Mouse (Mus musculus): Measurements from ENCODE around the gene Elf2. TPM values are rescaled to one million over a fixed set of nuclear protein-coding genes. Genes with fewer than 3 reads are reported as not detected.

The Elf2 gene
- polyA plus RNA-seq, 1 experiment from 2014 or later = 35.0 TPM

DNA sequence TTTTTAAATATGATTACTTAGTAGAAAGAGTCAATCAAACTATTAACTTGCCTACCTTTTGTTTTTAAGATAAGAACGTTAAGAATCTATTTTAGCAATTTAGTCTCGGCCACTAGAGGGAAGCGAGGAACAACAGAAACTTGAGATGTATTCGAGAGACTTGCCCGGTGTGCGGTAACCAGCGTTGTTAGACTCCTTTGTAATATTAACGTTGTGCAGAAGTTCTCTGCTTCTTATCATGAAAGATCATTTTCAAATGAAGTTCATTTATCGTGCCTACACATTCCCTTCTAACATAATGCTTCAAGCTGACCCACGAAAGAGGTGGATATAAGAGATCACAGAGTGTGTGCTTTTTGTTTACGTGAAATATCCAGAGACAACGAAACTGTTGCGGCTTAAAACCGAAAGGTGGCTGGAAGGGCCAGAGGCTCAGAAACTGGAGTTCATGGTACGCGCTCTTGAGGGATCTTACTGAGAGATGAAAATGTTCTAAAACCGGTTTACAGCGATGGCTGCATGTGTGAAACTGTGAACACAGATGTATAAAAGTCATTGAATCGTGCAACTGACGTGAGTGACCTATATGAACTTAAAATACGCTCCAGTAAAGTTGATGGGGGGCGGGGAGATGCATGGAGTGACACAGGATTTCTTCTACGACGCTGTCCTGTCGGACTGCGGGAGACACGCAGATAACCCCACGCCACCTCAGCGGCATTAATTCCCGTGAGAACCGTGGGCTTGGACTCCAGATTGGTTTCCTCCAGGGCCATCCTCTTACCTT, 37.6 kb upstream of the Elf2 start:
- H3K36me3 ChIP-seq (replicated peaks; ENCODE audit: control insufficient read depth, insufficient read depth) = no peaks in the 10 kb centered on the region
- ATAC-seq (ENCODE audit: low FRiP score) (no peak), DNase-seq (ENCODE audit: low spot score) (peak; percentile 69)
- H3K4me2 ChIP-seq (replicated peaks) = peak overlapping the region; percentile 37
- 0 out of 2 replicates have a peak overlapping the region, but pooled peaks have one; percentile 5 for H3K4me3 ChIP-seq (replicated peaks; ENCODE audit: low read length)
- H3K27me3 ChIP-seq (ENCODE audit: control insufficient read depth, insufficient read depth, low read length) = no peaks in the 10 kb centered on the region
- no peak overlapping the region for H3K27ac ChIP-seq
- WGBS = 52% methylated on average over 31 of the region's 31 CpGs
- H3K4me1 ChIP-seq (replicated peaks; ENCODE audit: control insufficient read depth, insufficient read depth, low read length) = no peaks in the 10 kb centered on the region
- no peaks in the 10 kb centered on the region for H3K9me3 ChIP-seq (ENCODE audit: control insufficient read depth, low read length)
- H3K9ac ChIP-seq = 0 out of 2 replicates have a peak overlapping the region, but pooled peaks have one; percentile 5

- H3K27ac ChIP-seq = no peak overlapping the region
- H3K9me3 ChIP-seq (ENCODE audit: control insufficient read depth, low read length) = no peaks in the 10 kb centered on the region
- H3K27me3 ChIP-seq (ENCODE audit: control insufficient read depth, insufficient read depth, low read length) = no peaks in the 10 kb centered on the region
- no peak overlapping the region for H3K4me3 ChIP-seq (replicated peaks; ENCODE audit: low read length)
- no peak overlapping the region for H3K4me2 ChIP-seq (replicated peaks)
- 87% methylated on average over 19 of the region's 19 CpGs for WGBS
- no peaks in the 10 kb centered on the region for H3K36me3 ChIP-seq (replicated peaks; ENCODE audit: control insufficient read depth, insufficient read depth)
- no peak for DNase-seq (ENCODE audit: low spot score)
- H3K4me1 ChIP-seq (replicated peaks; ENCODE audit: control insufficient read depth, insufficient read depth, low read length) = no peaks in the 10 kb centered on the region
- ATAC-seq (ENCODE audit: low FRiP score) = no peak
- no peak overlapping the region for H3K9ac ChIP-seq
Observed at GRCm38 (mm10) chr3:51375307-51376265, 35.1 kb upstream of the Elf2 start.

DNA sequence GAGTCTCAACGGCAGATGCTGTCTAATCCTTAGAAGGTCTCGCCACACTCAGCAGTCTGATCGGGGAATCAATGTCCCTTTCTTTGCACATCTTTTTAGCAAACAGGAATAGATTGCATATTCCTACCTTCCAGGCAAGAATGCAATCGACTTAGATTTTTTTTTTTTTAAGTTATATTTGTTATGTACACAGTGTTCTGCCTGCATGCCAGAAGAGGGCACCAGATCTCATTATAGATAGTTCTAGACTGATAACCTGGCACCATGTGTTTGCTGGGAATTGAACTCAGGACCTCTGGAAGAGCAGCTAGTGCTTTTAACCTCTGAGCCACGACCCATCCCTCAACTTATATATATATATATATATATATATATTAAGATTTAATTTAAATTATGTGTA, 33.1 kb upstream of the Elf2 start:
- Histone ChIP-seq H3K36me3 (replicated peaks; ENCODE audit: control insufficient read depth, insufficient read depth) (no peaks in the 10 kb centered on the region), H3K9me3 (ENCODE audit: control insufficient read depth, low read length) (no peaks in the 10 kb centered on the region), H3K4me2 (replicated peaks) (no peak overlapping the region), H3K4me3 (replicated peaks; ENCODE audit: low read length) (no peak overlapping the region), H3K27ac (no peak overlapping the region), H3K27me3 (ENCODE audit: control insufficient read depth, insufficient read depth, low read length) (no peaks in the 10 kb centered on the region), H3K9ac (no peak overlapping the region), H3K4me1 (replicated peaks; ENCODE audit: control insufficient read depth, insufficient read depth, low read length) (no peaks in the 10 kb centered on the region)
- no peak for DNase-seq (ENCODE audit: low spot score)
- no peak for ATAC-seq (ENCODE audit: low FRiP score)
- WGBS = 79% methylated on average over 5 of the region's 5 CpGs

GRCm38 (mm10) chr3:51372883-51373282, 32.4 kb upstream of the Elf2 start:
- WGBS = 84% methylated on average over 5 of the region's 5 CpGs
- Histone ChIP-seq H3K4me3 (replicated peaks; ENCODE audit: low read length) (no peak overlapping the region), H3K4me2 (replicated peaks) (no peak overlapping the region), H3K9me3 (ENCODE audit: control insufficient read depth, low read length) (no peaks in the 10 kb centered on the region), H3K36me3 (replicated peaks; ENCODE audit: control insufficient read depth, insufficient read depth) (no peaks in the 10 kb centered on the region), H3K4me1 (replicated peaks; ENCODE audit: control insufficient read depth, insufficient read depth, low read length) (no peaks in the 10 kb centered on the region), H3K27ac (no peak overlapping the region), H3K27me3 (ENCODE audit: control insufficient read depth, insufficient read depth, low read length) (no peaks in the 10 kb centered on the region), H3K9ac (no peak overlapping the region)
- ATAC-seq (ENCODE audit: low FRiP score) = no peak
- DNase-seq (ENCODE audit: low spot score) = no peak

DNA sequence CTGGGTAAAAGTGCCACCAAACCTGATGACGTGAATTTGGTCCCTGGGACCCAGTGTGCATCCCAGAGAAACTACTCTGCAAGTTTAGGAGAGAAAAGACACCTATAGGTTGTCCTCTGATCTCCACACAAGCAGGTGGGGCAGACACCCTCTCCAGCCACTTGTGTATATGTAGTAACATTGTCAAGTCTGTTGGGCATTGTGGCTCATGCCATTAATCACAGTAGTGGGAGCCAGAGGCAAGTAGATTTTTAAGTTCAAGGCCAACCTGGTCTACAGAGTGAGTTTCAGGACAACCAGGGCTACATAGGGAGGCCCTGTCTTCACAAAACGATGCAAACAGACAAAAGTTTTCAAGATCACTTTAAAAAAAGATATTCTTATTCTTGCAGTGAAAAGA, 31.4 kb upstream of the Elf2 start:
- Histone ChIP-seq H3K27me3 (ENCODE audit: control insufficient read depth, insufficient read depth, low read length) (no peaks in the 10 kb centered on the region), H3K4me2 (replicated peaks) (no peak overlapping the region), H3K27ac (no peak overlapping the region), H3K36me3 (replicated peaks; ENCODE audit: control insufficient read depth, insufficient read depth) (no peaks in the 10 kb centered on the region), H3K9ac (no peak overlapping the region), H3K4me1 (replicated peaks; ENCODE audit: control insufficient read depth, insufficient read depth, low read length) (no peaks in the 10 kb centered on the region), H3K9me3 (ENCODE audit: control insufficient read depth, low read length) (no peaks in the 10 kb centered on the region), H3K4me3 (replicated peaks; ENCODE audit: low read length) (no peak overlapping the region)
- 71% methylated on average over 2 of the region's 2 CpGs for WGBS
- DNase-seq (ENCODE audit: low spot score) = no peak
- ATAC-seq (ENCODE audit: low FRiP score) = no peak

DNA sequence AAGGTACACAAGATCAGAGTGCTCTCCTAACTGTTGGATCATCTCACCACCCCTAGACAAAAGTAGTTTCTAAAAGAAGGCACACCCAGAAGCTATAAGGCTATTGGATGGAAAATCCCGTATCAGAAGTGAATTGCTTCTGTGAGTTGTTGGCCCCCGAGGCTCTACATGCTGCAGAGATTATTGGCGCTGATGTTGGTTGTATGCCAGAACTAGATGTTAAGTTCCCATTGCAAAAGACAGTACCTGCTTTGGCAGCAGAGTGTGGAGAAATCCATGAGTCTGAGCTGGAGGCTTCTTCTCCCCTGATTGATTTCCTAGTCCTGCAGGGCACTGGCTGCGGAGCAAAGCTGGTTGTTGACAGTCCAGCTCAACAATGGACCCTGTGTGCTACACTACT, 27.5 kb upstream of the Elf2 start:
- no peaks in the 10 kb centered on the region for H3K9me3 ChIP-seq (ENCODE audit: control insufficient read depth, low read length)
- WGBS = 80% methylated on average over 4 of the region's 4 CpGs
- ATAC-seq (ENCODE audit: low FRiP score) (no peak), DNase-seq (ENCODE audit: low spot score) (no peak)
- no peaks in the 10 kb centered on the region for H3K36me3 ChIP-seq (replicated peaks; ENCODE audit: control insufficient read depth, insufficient read depth)
- no peak overlapping the region for H3K4me3 ChIP-seq (replicated peaks; ENCODE audit: low read length)
- 0 out of 2 replicates have a peak, but pooled peaks cover 6% of the 10 kb centered on the region for H3K4me1 ChIP-seq (replicated peaks; ENCODE audit: control insufficient read depth, insufficient read depth, low read length)
- H3K4me2 ChIP-seq (replicated peaks) = no peak overlapping the region
- no peak overlapping the region for H3K9ac ChIP-seq
- H3K27ac ChIP-seq = no peak overlapping the region
- H3K27me3 ChIP-seq (ENCODE audit: control insufficient read depth, insufficient read depth, low read length) = no peaks in the 10 kb centered on the region

- no peak overlapping the region for H3K4me3 ChIP-seq (replicated peaks; ENCODE audit: low read length)
- no peaks in the 10 kb centered on the region for H3K27me3 ChIP-seq (ENCODE audit: control insufficient read depth, insufficient read depth, low read length)
- ATAC-seq (ENCODE audit: low FRiP score) = no peak
- 0 out of 2 replicates have a peak, but pooled peaks cover 6% of the 10 kb centered on the region for H3K4me1 ChIP-seq (replicated peaks; ENCODE audit: control insufficient read depth, insufficient read depth, low read length)
- H3K4me2 ChIP-seq (replicated peaks) = no peak overlapping the region
- WGBS = 57% methylated on average over 4 of the region's 4 CpGs
- DNase-seq (ENCODE audit: low spot score) = no peak
- no peaks in the 10 kb centered on the region for H3K36me3 ChIP-seq (replicated peaks; ENCODE audit: control insufficient read depth, insufficient read depth)
- H3K9ac ChIP-seq = no peak overlapping the region
- no peak overlapping the region for H3K27ac ChIP-seq
- H3K9me3 ChIP-seq (ENCODE audit: control insufficient read depth, low read length) = no peaks in the 10 kb centered on the region
Observed at GRCm38 (mm10) chr3:51366926-51367325, 26.5 kb upstream of the Elf2 start.

GRCm38 (mm10) chr3:51365517-51365882, 25.0 kb upstream of the Elf2 start:
- no peaks in the 10 kb centered on the region for H3K9me3 ChIP-seq (ENCODE audit: control insufficient read depth, low read length)
- ATAC-seq (ENCODE audit: low FRiP score) = peak; percentile 51
- peak overlapping the region; percentile 82 for H3K4me2 ChIP-seq (replicated peaks)
- no peak overlapping the region for H3K27ac ChIP-seq
- no peak for DNase-seq (ENCODE audit: low spot score)
- H3K9ac ChIP-seq = no peak overlapping the region
- peak overlapping the region; percentile 35 for H3K4me3 ChIP-seq (replicated peaks; ENCODE audit: low read length)
- 0 out of 2 replicates have a peak, but pooled peaks cover 6% of the 10 kb centered on the region for H3K4me1 ChIP-seq (replicated peaks; ENCODE audit: control insufficient read depth, insufficient read depth, low read length)
- H3K27me3 ChIP-seq (ENCODE audit: control insufficient read depth, insufficient read depth, low read length) = no peaks in the 10 kb centered on the region
- no peaks in the 10 kb centered on the region for H3K36me3 ChIP-seq (replicated peaks; ENCODE audit: control insufficient read depth, insufficient read depth)
- WGBS = 13% methylated on average over 3 of the region's 3 CpGs
